Mouse (Mus musculus) yolk sac, embryonic 10.5 days (tissue): ENCODE measurements at regions not wholly inside any gene's neighbourhood (a gene's known extent, or its start where the extent isn't known, plus 50 kb on each side); places are given as distances from the start of the nearest gene placed in this dataset.
A peak's percentile ranks its signal among the peaks of the same experiment; 100 is the strongest.

Experiments used
- DNase-seq: peaks from one replicate; pipeline ENCODE4 v3.0.0-alpha.2; 2017; ENCODE audit warnings: low spot score

DNA sequence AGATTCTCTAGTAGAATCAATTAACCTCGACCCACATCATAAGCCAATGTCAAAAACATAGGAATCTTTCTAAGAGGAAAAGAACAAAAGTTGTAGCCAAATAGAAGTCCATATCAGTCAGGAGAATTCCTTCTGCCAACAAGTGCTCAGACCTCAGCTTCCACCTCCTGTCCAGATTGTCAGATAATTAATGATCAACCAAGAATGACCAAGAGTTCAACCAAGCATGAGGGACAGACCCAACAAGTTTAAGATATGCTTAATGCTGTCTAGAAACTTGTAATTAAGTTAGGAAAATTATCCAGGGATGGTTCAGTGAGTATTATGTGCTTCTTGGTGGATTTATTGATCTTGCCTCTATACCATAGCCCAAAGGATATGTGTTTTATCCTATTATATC lies 238.6 kb downstream of the Nedd1 start:
- peak; percentile 4 for DNase-seq

DNA sequence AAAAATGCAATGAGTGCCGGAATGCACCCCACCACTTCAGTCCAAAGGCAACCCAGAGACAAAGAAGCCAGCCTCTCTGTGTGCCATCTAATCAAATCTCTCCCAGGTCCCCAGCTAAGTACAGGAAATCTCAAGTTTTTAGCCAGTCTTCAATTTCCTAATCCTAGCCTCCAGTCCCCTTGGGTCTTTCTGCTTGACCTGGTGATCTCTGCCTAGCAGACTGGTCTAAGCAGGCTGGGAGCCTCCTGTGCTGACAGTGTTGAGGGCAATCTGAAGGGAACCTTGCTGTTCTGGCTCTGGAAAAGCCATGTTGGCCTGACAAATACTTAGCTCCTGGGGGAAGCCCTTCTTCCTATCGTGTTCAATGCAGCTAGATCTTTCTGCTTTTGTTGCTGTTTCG lies 248.9 kb downstream of the Nedd1 start:
- no peak for DNase-seq

DNA sequence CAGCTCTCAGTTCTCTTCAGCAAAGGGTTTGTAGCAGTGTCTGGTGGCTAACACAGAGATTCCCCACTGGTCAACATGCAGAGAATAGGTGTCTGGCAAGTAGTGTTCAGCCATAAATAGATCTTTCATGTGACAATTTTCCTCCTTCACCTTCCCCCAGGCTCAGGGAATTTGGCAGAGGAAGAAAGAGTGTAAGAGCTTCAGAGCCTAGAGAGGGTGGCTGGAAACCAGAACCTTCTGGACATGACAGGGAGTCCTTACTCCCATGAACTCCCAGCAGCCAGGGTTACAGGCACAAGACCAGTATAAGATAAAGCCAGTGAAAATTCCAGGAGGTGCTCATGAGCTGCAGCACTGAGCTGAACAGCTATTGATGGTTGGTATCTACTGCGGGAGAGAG lies 251.1 kb downstream of the Nedd1 start:
- DNase-seq, result no peak

DNA sequence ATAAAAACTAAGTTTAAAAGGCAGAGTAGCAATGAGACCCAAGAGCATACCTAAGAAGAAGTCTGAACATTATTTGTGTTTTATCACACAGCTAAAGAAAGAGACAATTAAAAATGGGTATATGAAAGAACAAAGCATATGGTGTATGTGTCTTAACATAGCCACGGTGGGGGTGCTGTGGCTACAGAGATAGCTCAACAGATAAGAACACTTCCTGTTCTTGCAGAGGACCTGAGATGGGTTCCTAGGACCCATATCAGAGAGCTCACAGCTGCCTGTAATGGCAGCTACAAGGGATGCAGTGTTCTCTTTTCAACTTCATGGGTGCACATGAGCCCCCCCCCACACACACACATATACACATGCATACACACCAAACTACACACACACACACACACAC lies 267.0 kb downstream of the Nedd1 start:
- no peak for DNase-seq

DNA sequence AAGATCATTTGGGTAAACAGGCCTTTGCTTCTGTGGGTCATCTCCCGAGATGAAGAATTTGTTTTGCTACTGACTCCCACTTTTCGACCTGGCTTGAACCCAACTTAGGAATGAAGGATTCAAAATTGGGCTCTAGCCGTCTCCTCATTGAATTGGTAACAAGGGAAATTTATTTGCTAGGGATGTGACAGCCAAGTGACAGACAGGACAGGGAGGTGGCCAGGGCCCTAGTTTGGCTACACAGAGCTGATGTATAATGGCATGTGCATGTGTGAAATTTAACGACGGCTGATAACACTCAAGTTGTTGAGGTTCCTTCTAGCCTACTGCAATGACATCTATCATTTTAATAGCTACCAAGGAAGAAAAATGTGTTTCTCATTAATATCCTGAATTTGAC lies 268.7 kb downstream of the Nedd1 start:
- DNase-seq, result no peak

DNA sequence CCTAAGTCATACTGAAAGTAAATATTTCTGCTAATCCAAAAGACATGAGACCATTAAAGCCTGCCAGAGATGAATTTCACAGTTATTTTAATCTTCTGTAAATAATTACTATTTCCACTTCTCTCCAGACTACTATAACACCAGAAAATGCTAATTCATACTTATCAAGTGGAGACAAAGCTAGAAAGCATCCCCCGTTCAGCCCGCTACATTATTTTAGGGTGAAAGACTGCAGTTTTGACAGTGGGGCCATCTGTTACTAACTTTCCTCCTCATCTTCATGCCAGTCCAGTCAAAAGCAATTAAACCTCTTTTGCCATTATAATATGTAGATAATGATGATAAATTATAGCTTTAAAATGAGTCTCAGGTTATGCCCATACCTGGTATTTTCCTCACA lies 276.3 kb downstream of the Nedd1 start:
- DNase-seq, result no peak

DNA sequence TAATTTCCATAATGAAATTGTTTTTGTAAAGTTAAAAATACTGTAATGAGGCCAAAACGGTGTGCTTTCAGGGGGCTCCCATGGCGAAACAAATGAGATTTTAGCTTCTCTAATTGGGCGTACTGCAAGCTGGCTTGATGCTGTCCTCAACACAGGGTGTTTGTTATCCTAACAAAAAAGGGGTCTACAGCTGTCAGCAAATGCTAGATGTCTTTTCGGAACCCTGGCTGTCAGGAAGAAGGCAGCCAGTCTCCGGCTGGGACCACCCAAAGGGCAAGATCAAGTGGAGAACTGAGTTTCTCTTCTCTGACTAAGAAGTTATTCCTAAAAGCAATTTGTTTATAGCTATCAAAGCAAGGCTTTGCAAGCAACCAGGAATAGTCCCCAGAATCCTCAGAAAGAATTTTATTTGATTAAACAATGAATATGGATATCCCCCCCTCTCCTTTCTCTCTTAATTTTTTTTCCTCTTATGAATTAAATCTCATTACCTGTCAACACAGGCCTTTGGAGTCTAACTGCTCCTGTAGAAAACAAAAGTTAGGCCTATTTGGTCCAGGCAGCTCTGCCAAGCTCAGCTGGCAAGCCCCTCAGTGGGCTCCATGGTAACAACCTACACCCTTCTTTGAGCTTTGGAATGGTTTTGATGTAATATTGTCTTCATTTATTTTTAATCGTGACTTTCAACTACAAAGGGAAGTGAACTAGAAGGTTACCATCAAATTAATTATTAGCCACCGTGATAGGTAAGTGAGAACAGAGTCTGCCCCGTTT lies 283.4 kb downstream of the Nedd1 start:
- DNase-seq, result no peak

DNA sequence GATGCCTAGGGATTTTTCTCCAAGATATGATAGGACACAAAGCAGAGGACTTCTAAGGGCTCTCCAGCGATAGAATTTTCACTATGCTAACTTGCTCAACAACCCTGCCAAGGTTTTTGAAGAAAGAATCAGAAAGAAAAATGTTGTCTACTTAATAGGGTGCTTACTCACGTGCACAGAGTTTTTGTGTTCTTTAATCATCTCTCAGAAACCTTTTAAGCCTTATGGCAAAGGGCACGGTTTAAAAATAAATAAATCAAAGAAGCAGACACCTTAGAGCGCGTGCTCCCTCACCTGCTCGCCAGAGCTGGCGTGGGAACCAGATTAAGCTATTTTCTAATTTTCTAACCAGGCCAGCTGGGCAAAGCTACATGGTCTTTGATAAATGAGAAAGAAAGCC lies 293.0 kb downstream of the Nedd1 start:
- no peak for DNase-seq

DNA sequence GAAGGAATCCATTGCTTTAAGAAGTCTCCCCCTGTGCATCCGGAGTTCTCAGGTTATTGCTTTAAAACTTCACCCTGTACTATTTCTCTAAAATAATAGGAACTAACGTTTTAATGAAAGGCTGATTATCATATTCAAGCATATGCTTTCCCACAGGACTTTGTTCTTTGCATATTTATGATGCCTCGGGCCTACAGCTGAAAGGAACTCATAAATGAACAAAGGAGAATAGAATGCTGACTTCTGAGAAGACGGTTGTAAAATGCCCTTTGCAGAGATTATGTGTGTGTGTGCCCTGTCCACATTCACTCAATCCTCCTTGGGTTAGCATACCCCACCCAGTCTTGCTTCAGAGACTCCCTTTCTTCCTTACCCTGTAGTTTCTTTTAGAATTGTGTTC lies 294.2 kb downstream of the Nedd1 start:
- DNase-seq, result no peak

DNA sequence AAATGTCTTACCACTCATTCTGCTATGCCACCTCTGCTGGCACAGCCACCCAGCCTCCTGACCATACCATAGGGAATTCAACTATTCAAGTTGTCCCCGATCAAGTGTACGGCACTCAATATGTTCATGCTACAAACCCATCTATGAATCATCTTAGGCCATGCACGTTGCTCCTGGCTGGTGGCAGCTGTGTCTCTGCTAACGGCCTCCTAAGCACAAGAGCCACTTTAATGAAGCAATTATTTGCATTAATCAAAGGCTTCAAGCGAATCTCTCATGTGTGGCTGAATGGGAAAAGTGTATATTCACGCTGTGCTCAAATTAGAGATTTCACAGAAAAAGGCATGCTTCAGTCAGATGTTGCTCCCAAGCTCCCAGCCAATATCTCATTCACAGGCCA lies 295.8 kb downstream of the Nedd1 start:
- DNase-seq, result no peak

DNA sequence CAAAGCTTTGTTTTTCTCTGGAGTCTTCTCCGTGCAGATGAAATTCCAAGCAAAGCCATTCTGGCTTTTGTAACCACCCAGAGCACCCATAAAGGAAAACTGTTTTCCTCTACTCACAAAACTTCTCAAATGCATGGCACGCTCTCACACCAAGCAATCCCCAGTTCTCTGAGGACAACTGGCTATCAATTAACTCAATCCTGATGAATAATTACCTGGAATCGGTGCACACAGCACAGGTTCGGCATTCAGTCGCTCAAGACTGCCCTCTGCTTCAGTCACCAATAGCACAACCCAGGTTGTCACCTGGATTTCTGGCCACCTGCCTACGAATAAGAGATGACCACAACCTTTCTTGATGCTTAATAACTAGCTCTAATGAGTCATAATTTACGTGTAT lies 309.5 kb downstream of the Nedd1 start:
- no peak for DNase-seq

DNA sequence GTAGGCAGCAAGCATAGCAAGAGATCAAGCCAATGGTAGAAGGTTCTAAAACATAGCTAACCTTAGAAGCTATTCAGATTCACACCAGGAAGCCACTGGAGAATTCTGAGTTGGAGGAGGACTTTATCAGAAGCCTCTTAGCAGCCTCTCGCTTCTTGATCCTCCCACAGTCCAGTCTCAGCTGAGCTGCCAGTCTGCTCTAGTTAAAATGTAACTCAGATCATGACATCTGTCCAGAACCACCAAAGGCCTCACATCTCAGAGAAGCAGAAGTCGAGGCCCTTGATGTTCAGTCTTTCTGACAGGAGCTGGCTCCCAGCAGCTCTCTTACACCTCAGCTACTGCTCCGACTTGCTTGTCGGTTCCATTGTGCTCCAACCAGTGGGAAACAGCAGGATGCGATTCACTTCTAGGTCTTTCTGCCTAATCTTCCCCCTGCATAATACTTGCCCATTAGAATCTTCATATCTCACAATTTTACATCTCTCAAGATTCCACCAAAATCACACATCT lies 311.4 kb downstream of the Nedd1 start:
- no peak for DNase-seq

DNA sequence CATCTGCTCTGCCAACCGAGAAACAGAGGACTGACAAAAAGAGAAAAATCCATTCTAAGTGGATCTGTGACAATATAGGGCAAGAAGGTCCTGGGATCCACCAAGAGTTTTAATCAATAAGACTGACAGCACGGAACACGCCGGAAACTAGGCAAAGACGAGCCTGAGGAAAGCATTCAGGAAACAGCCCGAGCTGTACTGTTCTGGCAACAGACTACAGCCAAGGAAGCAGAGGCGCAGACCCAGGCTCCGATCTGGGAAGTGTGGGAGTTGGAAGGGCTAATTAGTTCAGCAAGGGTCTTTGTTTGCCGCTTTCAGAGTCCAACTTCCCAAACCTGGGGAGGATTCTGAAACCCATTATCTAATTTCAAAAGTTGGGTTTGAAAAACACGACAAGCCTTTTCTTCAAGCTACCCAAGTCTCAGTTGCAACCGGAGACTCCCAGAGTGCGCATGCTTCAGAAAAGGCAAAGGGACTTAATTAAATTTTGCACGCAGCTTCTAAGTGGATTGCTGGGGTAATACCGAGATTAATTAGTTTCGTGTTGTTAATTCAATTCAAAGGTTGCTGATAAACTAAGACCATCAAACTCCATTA lies 317.4 kb downstream of the Nedd1 start:
- no peak for DNase-seq

DNA sequence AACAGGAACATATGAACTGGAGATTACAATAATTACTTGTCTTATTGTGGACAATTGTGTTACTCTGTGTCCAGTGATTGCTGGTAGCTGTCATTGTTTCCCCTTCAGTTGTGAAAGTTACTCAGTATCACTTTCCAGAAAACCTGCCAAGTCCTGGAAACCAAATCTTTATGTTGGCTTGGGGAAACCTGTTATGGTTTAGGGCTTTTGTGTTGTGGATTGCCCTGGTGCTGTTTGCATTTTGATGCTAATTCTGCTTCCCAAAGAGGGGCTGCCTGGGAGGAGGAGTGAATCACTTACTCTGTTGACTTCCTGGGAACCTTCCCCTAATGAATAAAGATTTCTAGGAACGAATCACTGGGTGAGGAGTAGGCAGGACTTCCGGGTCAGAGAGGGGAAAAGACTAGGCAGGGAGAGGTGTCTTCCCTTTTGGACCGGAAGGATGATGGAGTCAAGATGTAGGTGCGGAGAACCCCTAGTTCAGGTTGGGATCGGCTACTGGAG lies 321.6 kb downstream of the Nedd1 start:
- no peak for DNase-seq

DNA sequence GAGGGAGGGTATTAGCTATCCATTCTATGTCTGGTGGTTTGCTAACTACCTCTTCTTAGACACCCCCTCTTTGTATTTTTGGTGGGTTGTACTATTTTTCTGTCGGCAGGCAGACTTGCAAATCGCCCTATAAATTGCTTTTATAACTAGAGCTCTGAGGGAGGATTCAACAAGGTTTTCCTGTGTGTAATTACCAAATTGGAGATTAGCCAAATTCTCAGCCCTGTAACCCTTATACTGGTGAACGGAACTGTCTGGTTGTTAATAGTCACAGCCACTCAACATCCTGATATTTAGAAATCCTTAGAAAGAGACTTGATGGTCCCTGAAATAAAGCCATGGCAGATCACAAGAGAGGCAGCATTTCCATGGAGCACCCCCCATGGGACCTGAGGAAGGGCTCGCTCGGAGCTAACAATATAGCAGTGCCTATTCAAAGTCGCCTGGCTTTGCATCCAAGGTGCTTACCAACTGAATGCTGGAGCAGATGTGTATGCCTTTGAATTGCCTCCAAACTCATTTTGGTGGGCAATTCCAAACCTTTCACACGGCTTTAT lies 333.0 kb downstream of the Nedd1 start:
- DNase-seq, result no peak

DNA sequence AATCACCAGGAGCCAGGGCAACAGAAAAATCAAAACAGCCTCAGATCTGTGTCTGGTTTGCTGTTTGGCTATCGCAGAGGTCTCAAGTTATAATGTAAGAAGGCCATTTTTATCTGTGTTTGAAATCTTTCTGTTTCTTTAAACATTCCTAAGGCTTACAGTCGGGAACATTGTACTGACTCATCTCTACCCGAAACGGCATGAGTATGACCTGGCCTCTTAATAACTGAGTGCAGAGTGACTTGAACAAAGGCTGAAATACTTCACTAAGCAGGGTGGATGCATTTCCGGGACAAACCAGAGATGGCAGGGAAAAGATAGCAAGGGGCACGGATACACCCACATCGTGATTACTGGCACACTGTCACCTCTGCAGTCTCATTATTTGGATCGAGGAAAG lies 355.1 kb downstream of the Nedd1 start:
- DNase-seq, result no peak

DNA sequence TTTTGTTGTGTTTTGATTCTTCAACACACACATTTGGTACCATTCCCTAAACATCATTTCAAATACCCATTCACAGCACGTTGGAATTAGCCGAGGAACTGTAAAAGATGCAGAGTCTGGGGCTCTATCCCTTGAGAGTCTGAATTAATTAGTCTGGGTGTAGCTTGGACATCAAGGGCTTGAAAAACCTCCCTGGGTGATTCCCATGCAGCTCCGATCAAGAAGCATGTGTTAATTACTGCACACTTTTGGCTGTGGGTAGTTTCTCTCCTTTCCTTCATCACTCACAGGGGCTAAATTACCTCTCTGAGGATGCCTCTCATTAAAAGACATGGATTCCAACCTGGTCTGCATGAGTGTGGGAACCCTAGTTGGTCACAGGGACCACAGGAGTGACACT lies 365.5 kb downstream of the Nedd1 start:
- no peak for DNase-seq

DNA sequence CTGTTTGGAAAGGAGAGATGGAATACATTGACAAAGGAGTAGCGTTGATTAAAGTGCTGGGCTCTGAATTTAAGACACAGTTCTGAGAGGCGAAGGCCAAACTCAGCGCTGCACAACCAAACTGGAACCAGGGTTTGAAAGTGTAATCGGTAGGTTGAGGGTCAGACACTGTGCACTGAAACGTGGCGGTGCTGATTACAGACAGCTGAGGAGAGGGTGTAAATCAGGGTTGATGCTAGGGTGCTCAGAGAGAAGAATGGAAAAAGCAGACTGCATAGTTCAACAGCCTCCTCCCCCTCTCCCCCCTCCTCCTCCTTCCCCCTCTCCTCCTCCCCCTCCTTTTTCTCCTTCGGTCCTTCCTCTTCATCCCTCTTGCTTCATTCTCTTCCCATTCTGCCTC lies 373.2 kb downstream of the Nedd1 start:
- DNase-seq, result no peak

DNA sequence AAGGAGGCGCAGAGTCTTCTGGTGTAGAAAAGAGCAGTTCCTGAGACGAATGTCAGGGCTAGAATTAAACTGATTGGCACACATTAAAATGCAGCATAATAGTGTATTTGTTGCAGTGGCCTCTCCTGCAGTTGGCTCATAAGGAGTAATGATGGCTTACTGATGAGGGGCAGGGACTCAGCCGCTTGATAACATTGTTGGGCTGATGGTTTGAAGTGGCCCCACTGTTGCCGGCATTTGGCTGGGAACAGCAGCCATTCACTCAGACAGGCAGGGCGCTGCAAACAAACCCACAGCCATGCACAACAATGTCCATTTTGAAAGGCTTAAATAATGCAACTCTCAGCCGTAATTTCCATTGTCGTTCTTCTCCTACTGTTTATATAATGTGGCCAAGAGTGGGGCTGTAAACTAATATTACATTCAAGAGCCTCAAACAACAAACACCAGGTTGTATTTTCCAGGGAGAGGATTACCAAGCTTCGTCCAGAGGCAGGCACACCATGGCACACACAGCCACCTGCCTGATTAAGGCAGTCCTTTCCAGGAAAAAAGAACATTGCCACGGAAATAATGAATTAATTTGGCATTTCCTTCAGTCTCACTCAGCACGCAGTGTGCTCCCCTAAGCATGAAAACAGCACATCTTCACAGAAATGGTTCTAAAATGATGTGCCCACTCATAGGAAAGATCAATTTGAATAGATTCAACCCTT lies 374.1 kb downstream of the Nedd1 start:
- no peak for DNase-seq

DNA sequence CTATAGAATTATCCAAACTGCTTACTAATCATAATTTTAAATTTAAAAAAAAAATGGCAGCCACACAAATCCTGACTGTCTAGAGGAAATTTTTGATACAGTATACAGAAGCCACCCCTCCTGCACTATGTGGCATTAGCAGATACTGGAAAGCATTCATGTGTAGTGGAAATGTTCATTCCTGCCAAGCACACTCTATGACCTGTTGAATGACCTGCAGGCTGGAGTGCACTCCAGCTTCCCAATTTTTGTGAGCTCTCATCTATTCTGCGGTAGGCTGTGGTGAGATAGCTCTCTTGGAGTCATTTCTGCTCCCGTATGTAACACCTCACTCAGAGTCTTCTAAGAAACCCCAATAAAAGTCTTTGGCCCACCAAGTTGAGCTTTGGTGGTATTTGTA lies 382.5 kb downstream of the Nedd1 start:
- DNase-seq, result no peak

DNA sequence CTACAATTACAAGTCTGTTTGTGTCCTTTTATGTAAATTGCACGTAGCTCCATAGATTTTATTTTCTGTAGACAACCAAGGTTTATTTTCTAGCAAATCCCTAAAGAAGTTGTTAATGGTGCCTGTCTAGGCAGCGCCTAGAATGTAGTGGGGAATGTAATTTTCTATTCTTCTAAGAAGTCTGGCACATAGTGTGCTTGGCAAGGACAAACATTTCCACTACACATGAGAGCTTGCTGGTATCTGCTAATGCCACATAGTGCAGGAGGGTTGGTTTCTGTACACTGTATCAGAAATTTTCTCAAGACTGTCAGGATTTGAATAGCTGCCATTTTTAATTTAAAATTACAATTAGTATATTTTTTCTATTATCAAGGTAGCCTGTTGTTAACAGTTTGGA lies 385.3 kb downstream of the Nedd1 start:
- DNase-seq, result no peak

DNA sequence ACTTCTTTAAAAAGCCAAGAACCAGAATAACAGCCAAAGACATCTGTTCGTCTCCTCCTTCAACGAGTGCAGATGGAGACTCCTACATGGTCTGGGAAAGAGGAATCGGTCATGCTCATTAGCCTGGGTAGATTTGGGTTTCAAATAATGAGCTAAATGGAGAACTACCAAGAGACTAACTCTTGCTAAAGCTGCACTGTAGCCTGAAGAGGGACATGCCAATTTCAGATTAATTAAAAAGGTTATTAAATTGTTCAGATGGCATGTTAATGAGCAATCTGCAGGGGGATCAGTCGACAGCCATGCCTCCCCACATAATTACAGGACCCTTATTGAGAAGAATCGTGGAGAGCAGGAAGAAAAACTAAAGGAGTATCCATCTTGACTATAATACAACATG lies 386.1 kb downstream of the Nedd1 start:
- DNase-seq, result no peak

DNA sequence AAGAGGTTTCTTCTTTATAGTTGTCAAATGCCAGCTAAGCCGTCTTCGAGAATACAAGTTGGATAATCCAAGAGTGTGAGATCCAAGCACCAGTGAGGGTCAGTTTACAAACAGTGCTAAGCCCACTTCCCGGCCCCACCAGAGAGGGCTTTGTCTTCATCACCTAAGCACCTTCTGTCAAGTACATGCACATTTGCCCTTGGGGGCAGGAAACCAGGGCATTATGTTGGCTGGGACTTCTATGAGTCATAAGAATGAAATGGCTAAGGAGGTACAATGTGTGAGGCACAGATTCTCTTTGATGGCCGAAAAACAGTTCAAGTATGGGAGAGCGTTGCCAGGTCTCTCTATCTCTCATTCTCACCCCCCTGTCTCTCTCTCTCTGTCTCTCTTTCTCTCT lies 387.1 kb downstream of the Nedd1 start:
- DNase-seq, result no peak
